Mouse (Mus musculus) limb, embryonic 11.5 days (tissue): Measurements from ENCODE around the gene Myl9. TPM values are rescaled to one million over a fixed set of nuclear protein-coding genes. Genes with fewer than 3 reads are reported as not detected.

Source experiments
- ATAC-seq: fragments of 200-750 bp; cut with Nextera tagmentation; 2 replicates; pipeline ENCODE4 v1.8.0; 2017; ENCODE audit warnings: low read depth; ENCODE audit not compliant: insufficient number of reproducible peaks, low FRiP score, low TSS enrichment
- DNase-seq: peaks from one replicate; pipeline ENCODE4 v3.0.0-alpha.2; 2015; ENCODE audit warnings: low spot score
- H3K27ac ChIP-seq: fragments of 300-500 bp; sonication (generic); replicated peaks from 2 replicates; pipeline ENCODE4 v1.5.1; 2014; ENCODE audit warnings: low read depth, mild to moderate bottlenecking, low read length
- H3K27me3 ChIP-seq: fragments of 300-500 bp; sonication (generic); 2 replicates; pipeline ENCODE4 v1.6.1; 2014; ENCODE audit warnings: mild to moderate bottlenecking, low read length, mixed read lengths; ENCODE audit not compliant: control insufficient read depth, insufficient read depth
- H3K36me3 ChIP-seq: fragments of 300-500 bp; sonication (generic); 2 replicates; pipeline ENCODE4 v1.6.1; 2014; ENCODE audit warnings: mild to moderate bottlenecking, low read length, moderate library complexity, mixed read lengths; ENCODE audit not compliant: control insufficient read depth, insufficient read depth
- H3K4me1 ChIP-seq: fragments of 300-500 bp; sonication (generic); 2 replicates; pipeline ENCODE4 v1.6.1; 2014; ENCODE audit warnings: low read length, mixed read lengths; ENCODE audit not compliant: control insufficient read depth, insufficient read depth
- H3K4me2 ChIP-seq: fragments of 300-500 bp; sonication (generic); 2 replicates; pipeline ENCODE4 v1.6.1; 2014; ENCODE audit warnings: low read depth, mild to moderate bottlenecking, moderate library complexity; ENCODE audit not compliant: severe bottlenecking
- H3K4me3 ChIP-seq: fragments of 300-500 bp; sonication (generic); 2 replicates; pipeline ENCODE4 v1.5.1; 2014; ENCODE audit warnings: low read depth, low read length
- H3K9ac ChIP-seq: fragments of 300-500 bp; sonication (generic); 2 replicates; pipeline ENCODE4 v1.6.1; 2014; ENCODE audit warnings: mild to moderate bottlenecking, low read length
- H3K9me3 ChIP-seq: fragments of 300-500 bp; sonication (generic); 2 replicates; pipeline ENCODE4 v1.6.1; 2016; ENCODE audit warnings: low read length; ENCODE audit not compliant: control insufficient read depth
- WGBS: fragments of 180-500 bp; shearing (Covaris S2); extraction: QIAGEN DNeasy Blood & Tissue Kit; methylation state at CpG from one replicate; pipeline ENCODE4 v1.1.7; 2014; 5-methylcytosine and 5-hydroxymethylcytosine counted together
- polyA plus RNA-seq: library from polyadenylated mRNA; unstranded; fragments of >200 nt; fragmentation: Nextera tagmentation; extraction: Ambion mirVana; gene quantifications from 2 replicates; pipeline ENCODE4 v1.2.1, GENCODE M21; 2014

Myl9 gene
- polyA plus RNA-seq, 1 experiment from 2014 or later = 83.8 TPM

GRCm38 (mm10) chr2:156760843-156761505 is 14.2 kb upstream of the Myl9 start:
- H3K4me1 ChIP-seq = no peaks in the 10 kb centered on the region
- WGBS = 86% methylated on average over 5 of the region's 5 CpGs
- no peak overlapping the region for H3K9ac ChIP-seq
- H3K4me3 ChIP-seq = no peak overlapping the region
- no peak overlapping the region for H3K27ac ChIP-seq
- peaks cover 52% of the 10 kb centered on the region for H3K36me3 ChIP-seq
- ATAC-seq = no peak
- no peaks in the 10 kb centered on the region; the same call in 1 of the 2 replicates for H3K9me3 ChIP-seq
- no peaks in the 10 kb centered on the region for H3K27me3 ChIP-seq
- no peak for DNase-seq
- no peak overlapping the region for H3K4me2 ChIP-seq

GRCm38 (mm10) chr2:156761521-156762278 is 13.5 kb upstream of the Myl9 start:
- Histone ChIP-seq H3K4me1 (no peaks in the 10 kb centered on the region), H3K9me3 (no peaks in the 10 kb centered on the region; the same call in 1 of the 2 replicates), H3K9ac (no peak overlapping the region), H3K4me2 (no peak overlapping the region), H3K36me3 (peaks cover 45% of the 10 kb centered on the region), H3K27me3 (no peaks in the 10 kb centered on the region), H3K27ac (no peak overlapping the region), H3K4me3 (no peak overlapping the region)
- DNase-seq (no peak), ATAC-seq (no peak)
- WGBS = 93% methylated on average over 17 of the region's 17 CpGs

GRCm38 (mm10) chr2:156762499-156762898 is 12.7 kb upstream of the Myl9 start:
- H3K4me2 ChIP-seq = no peak overlapping the region
- no peaks in the 10 kb centered on the region; the same call in 1 of the 2 replicates for H3K9me3 ChIP-seq
- H3K27me3 ChIP-seq = no peaks in the 10 kb centered on the region
- WGBS = 83% methylated on average over 21 of the region's 21 CpGs
- no peak overlapping the region for H3K4me3 ChIP-seq
- peaks cover 37% of the 10 kb centered on the region for H3K36me3 ChIP-seq
- ATAC-seq = no peak
- no peak overlapping the region for H3K27ac ChIP-seq
- no peak overlapping the region for H3K9ac ChIP-seq
- no peaks in the 10 kb centered on the region for H3K4me1 ChIP-seq
- no peak for DNase-seq

- H3K36me3 ChIP-seq = peaks cover 31% of the 10 kb centered on the region
- DNase-seq = no peak
- no peak overlapping the region for H3K27ac ChIP-seq
- H3K9me3 ChIP-seq = no peaks in the 10 kb centered on the region
- 88% methylated on average over 11 of the region's 11 CpGs for WGBS
- no peaks in the 10 kb centered on the region for H3K27me3 ChIP-seq
- H3K9ac ChIP-seq = no peak overlapping the region
- H3K4me2 ChIP-seq = no peak overlapping the region
- no peak for ATAC-seq
- H3K4me3 ChIP-seq = no peak overlapping the region
- H3K4me1 ChIP-seq = no peaks in the 10 kb centered on the region
These were observed 12.1 kb upstream of the Myl9 start for GRCm38 (mm10) chr2:156763101-156763500.

GRCm38 (mm10) chr2:156764022-156764421 is 11.2 kb upstream of the Myl9 start:
- 90% methylated on average over 10 of the region's 10 CpGs for WGBS
- Histone ChIP-seq H3K36me3 (peaks cover 23% of the 10 kb centered on the region), H3K4me1 (no peaks in the 10 kb centered on the region), H3K4me2 (no peak overlapping the region), H3K27ac (0 out of 2 replicates have a peak overlapping the region, but pooled peaks have one; percentile 8), H3K9ac (no peak overlapping the region), H3K9me3 (no peaks in the 10 kb centered on the region), H3K4me3 (no peak overlapping the region), H3K27me3 (no peaks in the 10 kb centered on the region)
- ATAC-seq (0 out of 2 replicates have a peak, but pooled peaks have one; percentile 27), DNase-seq (no peak)

GRCm38 (mm10) chr2:156764747-156765146 is 10.5 kb upstream of the Myl9 start:
- Histone ChIP-seq H3K4me3 (no peak overlapping the region), H3K36me3 (peaks cover 23% of the 10 kb centered on the region), H3K9me3 (no peaks in the 10 kb centered on the region), H3K9ac (no peak overlapping the region), H3K4me2 (no peak overlapping the region), H3K4me1 (no peaks in the 10 kb centered on the region), H3K27ac (no peak overlapping the region), H3K27me3 (no peaks in the 10 kb centered on the region)
- ATAC-seq (no peak), DNase-seq (no peak)
- WGBS = 68% methylated on average over 4 of the region's 4 CpGs

- Histone ChIP-seq H3K4me3 (no peak overlapping the region), H3K36me3 (peaks cover 23% of the 10 kb centered on the region), H3K9ac (no peak overlapping the region), H3K4me1 (no peaks in the 10 kb centered on the region), H3K27ac (no peak overlapping the region), H3K4me2 (no peak overlapping the region), H3K27me3 (no peaks in the 10 kb centered on the region), H3K9me3 (no peaks in the 10 kb centered on the region)
- DNase-seq (no peak), ATAC-seq (no peak)
- 77% methylated on average over 8 of the region's 8 CpGs for WGBS
These were observed 9.6 kb upstream of the Myl9 start for GRCm38 (mm10) chr2:156765593-156765992.

GRCm38 (mm10) chr2:156766227-156767019 is 8.8 kb upstream of the Myl9 start:
- Histone ChIP-seq H3K4me3 (no peak overlapping the region), H3K4me1 (no peaks in the 10 kb centered on the region), H3K27ac (no peak overlapping the region), H3K9me3 (no peaks in the 10 kb centered on the region), H3K4me2 (no peak overlapping the region), H3K36me3 (peaks cover 18% of the 10 kb centered on the region), H3K27me3 (no peaks in the 10 kb centered on the region), H3K9ac (no peak overlapping the region)
- ATAC-seq (no peak), DNase-seq (no peak)
- 81% methylated on average over 10 of the region's 10 CpGs for WGBS
